Mouse (Mus musculus): ENCODE results near the gene H2afy.
"Not testable (repeated sequence)": the region's sequence is repeated elsewhere in the genome, so short reads cannot be mapped to it uniquely, and the experiment has no call there.

The H2afy gene

DNA sequence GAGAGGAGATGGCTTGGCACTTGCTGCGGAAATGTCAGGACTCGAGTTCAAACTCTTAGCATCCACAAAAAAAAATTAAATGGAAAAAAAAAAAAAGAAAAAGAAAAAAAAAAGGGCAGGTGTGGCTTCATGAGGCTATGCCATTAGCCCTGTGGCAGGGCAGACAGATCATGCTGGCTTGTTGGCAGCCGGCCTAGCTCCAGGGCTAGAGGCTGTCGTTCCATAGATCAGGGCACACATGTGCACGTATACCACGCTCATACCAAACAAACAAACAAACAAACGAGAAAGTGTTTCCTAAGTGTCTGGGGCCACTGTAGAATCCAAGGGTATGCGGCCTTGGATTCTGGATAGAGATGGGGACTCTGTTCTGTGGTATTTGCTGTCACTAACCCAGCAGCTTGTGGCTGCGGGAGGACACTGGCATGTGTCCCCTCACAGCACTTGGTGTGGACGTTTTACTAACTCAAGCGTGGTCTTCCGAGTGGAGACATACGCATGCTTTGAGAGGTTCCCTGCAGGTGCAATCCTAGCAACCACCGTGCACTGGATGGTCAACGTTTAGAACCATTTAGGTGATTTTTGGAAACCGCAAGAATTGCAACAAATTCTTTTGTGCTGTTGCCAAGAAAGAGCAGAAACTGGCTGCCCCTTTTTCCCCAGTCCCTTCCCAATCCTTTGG lies 64.4 kb downstream of the H2afy start:
- peak; percentile 28 for DNase-seq (ENCODE audit: low read depth)

- DNase-seq (ENCODE audit: low read depth), result no peak
Measured at GRCm38 (mm10) chr13:56069643-56070042, 66.5 kb downstream of the H2afy start.

GRCm38 (mm10) chr13:56068517-56068916 lies 67.6 kb downstream of the H2afy start:
- DNase-seq (ENCODE audit: low read depth), result no peak

DNA sequence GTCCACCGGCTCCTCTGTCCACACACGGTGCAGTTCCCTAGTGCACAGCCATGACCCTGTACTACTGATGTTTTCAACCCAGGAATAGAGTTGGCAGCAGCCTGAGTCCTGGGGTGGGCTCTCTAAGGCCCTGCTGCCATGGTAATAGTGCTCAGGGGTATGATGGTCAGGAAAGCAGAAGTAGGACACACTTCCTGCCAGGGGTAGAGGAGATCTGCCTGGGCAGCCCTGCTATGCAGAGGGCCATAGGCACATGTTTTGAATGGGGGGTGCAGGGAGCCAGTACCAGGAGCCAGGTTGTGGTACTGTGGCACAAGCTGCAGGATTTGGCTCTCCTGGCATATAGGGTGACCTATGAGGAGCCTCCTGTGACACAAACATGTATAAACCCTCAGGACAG lies 69.3 kb downstream of the H2afy start:
- DNase-seq (ENCODE audit: low read depth), result no peak

- no peak for DNase-seq (ENCODE audit: low read depth)
Measured at GRCm38 (mm10) chr13:56066152-56066551, 70.0 kb downstream of the H2afy start.

DNA sequence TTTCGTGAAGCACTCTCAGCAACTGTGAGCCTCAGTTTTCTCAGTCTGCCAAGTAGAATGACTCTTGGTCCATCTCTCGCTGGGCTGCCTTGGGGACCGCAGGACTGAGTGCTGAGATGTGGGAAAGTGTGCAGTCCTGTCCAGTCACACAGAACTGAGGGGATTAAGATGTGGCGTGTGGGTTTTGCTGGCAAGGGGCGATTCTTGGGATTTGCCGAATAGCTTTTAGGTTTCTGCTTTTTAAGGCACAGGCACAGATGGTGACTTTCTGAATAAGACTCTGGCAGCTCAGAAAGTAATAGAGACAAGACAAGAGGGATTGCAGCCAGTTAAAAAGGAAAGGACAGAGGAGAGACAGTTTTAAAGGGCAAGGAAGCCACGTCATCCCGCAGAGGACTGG lies 78.4 kb downstream of the H2afy start:
- DNase-seq (ENCODE audit: low read depth), result no peak

DNA sequence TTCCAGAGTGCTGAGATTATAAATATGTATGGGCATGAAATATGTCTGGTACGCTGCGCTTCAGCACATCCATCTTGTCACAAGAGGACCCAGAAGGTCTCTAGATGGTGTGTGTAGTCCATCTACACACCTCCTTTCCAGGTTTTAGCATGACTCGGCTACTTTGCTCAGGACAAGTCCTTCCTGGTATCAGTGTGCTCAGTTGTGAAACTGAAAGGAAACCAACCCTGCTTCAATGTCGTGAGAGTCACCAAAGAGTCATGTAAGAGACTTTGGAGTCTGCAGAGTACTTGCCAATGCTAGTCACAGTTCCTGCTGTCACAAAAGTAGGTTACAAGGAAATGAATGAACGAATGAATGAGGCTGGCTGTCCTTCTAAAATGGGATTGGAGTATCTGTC lies 80.4 kb downstream of the H2afy start:
- DNase-seq (ENCODE audit: low read depth), result no peak

DNA sequence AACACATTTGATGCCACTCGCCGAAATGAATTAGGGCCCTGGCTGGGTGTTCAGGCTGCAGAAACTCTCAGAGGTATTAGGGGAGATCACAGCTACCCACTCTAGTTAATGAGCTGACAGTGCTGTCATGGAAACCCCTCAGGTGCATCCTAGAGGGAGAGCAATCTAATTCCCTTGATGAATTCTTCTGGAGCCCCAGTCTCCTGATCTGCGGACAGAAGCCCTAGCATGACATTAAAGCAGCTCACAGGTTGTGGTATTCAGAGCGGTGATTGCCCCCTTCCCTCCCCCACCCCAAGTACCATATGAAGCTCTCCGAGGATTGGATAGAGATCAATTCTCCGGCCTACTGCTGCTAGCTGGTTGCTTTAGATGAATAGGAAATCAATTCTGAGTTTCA lies 82.1 kb downstream of the H2afy start:
- DNase-seq (ENCODE audit: low read depth), result no peak

GRCm38 (mm10) chr13:56052781-56053180 lies 83.4 kb downstream of the H2afy start:
- DNase-seq (ENCODE audit: low read depth), result no peak

GRCm38 (mm10) chr13:56050246-56050645 lies 85.9 kb downstream of the H2afy start:
- no peak for DNase-seq (ENCODE audit: low read depth)

DNA sequence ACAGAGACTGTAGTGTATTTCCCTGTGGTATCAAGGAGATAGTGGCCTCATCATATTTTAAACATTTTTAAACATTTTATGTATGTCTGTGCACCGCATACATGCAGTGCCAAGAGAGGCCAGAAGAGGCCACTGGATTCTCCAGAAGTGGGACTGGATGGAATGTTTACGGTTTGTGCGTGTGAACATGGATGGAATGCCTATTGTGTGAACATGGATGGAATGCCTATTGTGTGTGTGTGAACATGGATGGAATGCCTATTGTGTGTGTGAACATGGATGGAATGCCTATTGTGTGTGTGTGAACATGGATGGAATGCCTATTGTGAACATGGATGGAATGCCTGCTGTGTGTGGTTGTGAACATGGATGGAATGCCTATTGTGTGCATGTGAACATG lies 93.9 kb downstream of the H2afy start:
- DNase-seq (ENCODE audit: low read depth), result no peak

GRCm38 (mm10) chr13:56040621-56041020 lies 95.5 kb downstream of the H2afy start:
- DNase-seq (ENCODE audit: low read depth), result no peak

DNA sequence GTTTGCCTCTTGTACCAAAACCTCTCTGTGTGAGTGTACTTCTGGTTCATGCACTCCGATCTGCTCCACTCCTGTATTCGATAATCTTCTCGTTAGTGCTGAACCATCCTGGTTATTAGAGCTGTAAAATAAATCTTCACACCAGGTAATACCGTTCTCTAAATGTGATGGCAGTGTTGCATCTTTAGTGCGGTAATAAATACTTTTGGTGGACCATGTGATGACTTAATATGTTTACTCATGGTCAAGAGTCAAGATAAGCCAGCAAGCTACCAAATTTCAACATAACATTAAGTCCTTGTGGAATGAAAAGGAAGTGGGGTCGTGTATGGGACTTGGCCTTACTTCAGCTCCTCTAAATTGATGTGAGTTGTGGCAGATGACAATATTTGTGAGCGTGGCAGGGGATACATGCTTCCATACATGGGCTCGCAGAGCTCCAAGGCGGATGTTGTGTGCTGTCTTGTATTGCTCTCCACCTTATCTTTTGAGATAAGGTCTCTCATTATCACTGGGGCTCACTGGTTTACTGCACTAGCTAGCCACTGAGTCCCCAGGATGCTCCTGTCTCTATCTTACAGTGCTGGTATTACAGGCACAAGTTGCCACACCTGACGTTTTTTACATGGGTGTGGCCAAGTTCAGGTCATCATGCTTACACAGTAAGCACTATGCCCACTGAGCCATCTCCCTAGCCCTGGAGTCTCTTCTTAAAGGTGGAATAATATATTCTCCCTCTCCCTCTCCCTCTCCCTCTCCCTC lies 96.4 kb downstream of the H2afy start:
- no peak for DNase-seq (ENCODE audit: low read depth)

DNA sequence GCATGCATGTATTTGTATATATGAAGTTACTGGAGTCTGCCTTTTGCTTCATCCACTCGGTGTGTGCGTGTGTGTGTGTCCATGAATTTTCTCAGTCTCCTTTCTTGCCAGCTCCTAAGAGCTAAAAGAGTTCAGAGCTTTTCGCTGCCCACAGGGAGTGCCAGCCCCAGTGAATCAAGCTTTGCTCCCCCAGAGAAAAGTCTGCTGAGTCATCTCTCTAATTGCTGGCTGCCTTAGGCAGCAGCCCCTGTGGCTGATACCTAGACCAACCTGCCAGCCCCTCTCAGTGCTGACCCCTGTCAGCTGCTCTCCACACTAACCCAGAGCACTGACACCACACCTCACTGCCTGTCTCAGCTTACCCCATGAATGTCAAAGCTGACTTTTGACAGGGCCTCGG lies 107.2 kb downstream of the H2afy start:
- no peak for DNase-seq (ENCODE audit: low read depth)

DNA sequence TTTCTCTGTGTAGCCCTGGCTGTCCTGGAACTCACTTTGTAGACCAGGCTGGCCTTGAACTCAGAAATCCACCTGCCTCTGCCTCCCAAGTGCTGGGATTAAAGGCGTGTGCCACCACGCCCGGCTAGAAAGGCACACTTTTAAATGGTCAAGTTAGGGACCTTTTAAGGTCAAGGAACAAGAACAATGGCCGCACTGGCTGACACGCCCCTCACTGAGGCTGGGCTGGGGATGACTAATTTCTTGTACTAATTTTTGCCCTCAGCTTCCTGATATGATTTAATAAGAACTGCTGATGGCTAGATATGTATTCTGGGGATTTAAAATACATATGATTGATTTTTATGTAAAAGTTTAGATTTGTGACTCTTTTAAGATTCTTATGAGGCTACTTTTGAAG lies 108.2 kb downstream of the H2afy start:
- not testable (repeated sequence) for DNase-seq (ENCODE audit: low read depth)

DNA sequence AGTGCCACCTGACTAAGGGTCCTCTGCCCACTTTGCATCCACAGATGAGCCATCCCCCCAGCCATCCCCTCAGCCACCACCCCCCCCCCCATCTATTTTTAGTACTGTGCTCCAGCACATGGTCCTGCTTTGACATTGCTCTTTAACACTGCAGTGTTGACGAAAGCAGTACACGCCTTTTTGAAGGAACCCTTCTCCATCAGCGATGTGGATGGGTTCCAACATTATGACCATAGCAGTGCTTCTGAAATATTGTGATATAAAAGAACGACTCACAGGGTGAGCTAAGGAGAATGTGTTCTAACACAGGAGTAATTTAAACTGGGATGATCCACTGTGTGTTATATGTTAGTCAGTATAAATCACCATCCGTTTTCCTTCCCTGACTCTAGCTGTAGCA lies 109.5 kb downstream of the H2afy start:
- no peak for DNase-seq (ENCODE audit: low read depth)

GRCm38 (mm10) chr13:56026026-56026425 lies 110.1 kb downstream of the H2afy start:
- no peak for DNase-seq (ENCODE audit: low read depth)

DNA sequence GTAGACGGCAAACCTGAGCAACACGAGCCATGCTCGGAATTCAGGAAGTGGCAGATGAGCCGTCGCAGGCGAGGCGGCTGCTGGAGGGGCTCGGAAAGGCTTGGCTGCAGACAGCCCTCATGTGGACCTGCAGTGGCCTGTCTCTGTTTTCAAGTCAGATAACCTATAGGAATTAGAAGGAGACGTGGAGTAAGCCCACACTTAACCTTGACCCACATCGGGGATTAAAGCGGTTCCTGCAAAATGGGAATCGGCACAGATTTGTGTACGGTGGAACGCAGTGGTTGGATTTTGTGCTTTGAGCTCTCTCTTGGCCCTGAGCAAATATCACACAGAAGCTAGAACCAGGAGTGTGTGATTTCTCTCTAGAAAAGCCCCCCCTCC lies 111.1 kb downstream of the H2afy start:
- no peak for DNase-seq (ENCODE audit: low read depth)

- DNase-seq (ENCODE audit: low read depth), result no peak
Measured at GRCm38 (mm10) chr13:56024410-56025026, 111.6 kb downstream of the H2afy start.
